Comparison of ENCODE assay signal across 14 mouse cellular contexts in genomic region chr2:160953131-160953873, GRCm38 (mm10). TPM values are rescaled to one million over a fixed set of nuclear protein-coding genes. Genes with fewer than 3 reads are reported as not detected.
DNase-seq lines count a peak whose midpoint lies in the region; ATAC-seq lines count a peak whose summit lies in the region.
"Had no signal": no experiment of that assay in that cellular context is flagged by ENCODE, and none has a peak within 500 bp of the region (broad histone marks: within the 10 kb centered on the region; RNA-seq: fewer than 3 reads in every experiment).

No protein-coding gene starts in this region.

- peaks cover 26% of the 10 kb centered on the region for H3K4me1 ChIP-seq in heart, embryonic 15.5 days (replicated peaks)
- H3K4me1 ChIP-seq in midbrain, embryonic 14.5 days (ENCODE audit: control insufficient read depth, insufficient read depth, low read length): no peaks in the 10 kb centered on the region
- no peaks in the 10 kb centered on the region for H3K4me1 ChIP-seq in midbrain, embryonic 11.5 days (ENCODE audit: control insufficient read depth, insufficient read depth, low read length)
- H3K4me1 ChIP-seq in embryonic facial prominence, embryonic 14.5 days (ENCODE audit: control insufficient read depth, insufficient read depth, low read length): no peaks in the 10 kb centered on the region
- no peaks in the 10 kb centered on the region for H3K4me1 ChIP-seq in neural tube, embryonic 14.5 days (ENCODE audit: control insufficient read depth, insufficient read depth, low read length)
- H3K4me1 ChIP-seq: kidney, embryonic 15.5 days; liver, embryonic 13.5 days had no signal

- no peak for DNase-seq in heart, postnatal 25 days (ENCODE audit: low spot score)
- DNase-seq in midbrain, embryonic 14.5 days: no peak
- DNase-seq in midbrain, embryonic 11.5 days (ENCODE audit: low spot score, missing footprints): no peak
- peak; percentile 34 for DNase-seq in embryonic facial prominence, embryonic 14.5 days (ENCODE audit: low spot score)
- no peak for DNase-seq in ovary, adult 18-20 months (ENCODE audit: low spot score)
- DNase-seq in right cerebral cortex, adult 2 months (ENCODE audit: low spot score in 2 of 2): no peak
- DNase-seq: cerebellum, adult 9-10 months; liver, embryonic 13.5 days; lung, postnatal 10 days had no signal

- ATAC-seq in heart, embryonic 15.5 days (replicated peaks; ENCODE audit: insufficient number of reproducible peaks, insufficient read depth, low FRiP score, low read depth): peak; percentile 51; the same call in 1 of the 2 replicates
- ATAC-seq in midbrain, embryonic 14.5 days (ENCODE audit: low FRiP score, low TSS enrichment): no peak
- ATAC-seq in midbrain, embryonic 11.5 days (ENCODE audit: low FRiP score): no peak
- ATAC-seq in embryonic facial prominence, embryonic 14.5 days (ENCODE audit: low read depth): peak; percentile 69
- peak; percentile 41; the same call in 1 of the 2 replicates for ATAC-seq in neural tube, embryonic 14.5 days (ENCODE audit: low read depth)
- ATAC-seq: activated CD4-positive, CD25-positive, alpha-beta regulatory T cell, adult 4 months had no signal

- WGBS in heart, embryonic 15.5 days: 66% methylated on average over 7 of the region's 7 CpGs
- 84% methylated on average over 7 of the region's 7 CpGs for WGBS in midbrain, embryonic 14.5 days
- 94% methylated on average over 7 of the region's 7 CpGs for WGBS in midbrain, embryonic 11.5 days
- WGBS in embryonic facial prominence, embryonic 14.5 days: 76% methylated on average over 7 of the region's 7 CpGs
- WGBS in neural tube, embryonic 14.5 days: 78% methylated on average over 7 of the region's 7 CpGs

- no peaks in the 10 kb centered on the region for H3K27me3 ChIP-seq in heart, embryonic 15.5 days
- H3K27me3 ChIP-seq in midbrain, embryonic 14.5 days (ENCODE audit: control insufficient read depth, insufficient read depth, low read length): no peaks in the 10 kb centered on the region
- H3K27me3 ChIP-seq in midbrain, embryonic 11.5 days (ENCODE audit: control insufficient read depth, insufficient read depth, low read length): no peaks in the 10 kb centered on the region
- H3K27me3 ChIP-seq in embryonic facial prominence, embryonic 14.5 days (replicated peaks; ENCODE audit: control insufficient read depth, insufficient read depth, low read length): no peaks in the 10 kb centered on the region
- H3K27me3 ChIP-seq in neural tube, embryonic 14.5 days (ENCODE audit: control insufficient read depth, insufficient read depth, low read length): no peaks in the 10 kb centered on the region
- H3K27me3 ChIP-seq: kidney, embryonic 15.5 days; liver, embryonic 13.5 days had no signal

- H3K4me2 ChIP-seq in heart, embryonic 15.5 days: no peak overlapping the region
- H3K4me2 ChIP-seq in midbrain, embryonic 14.5 days (ENCODE audit: low read length): no peak overlapping the region
- H3K4me2 ChIP-seq in midbrain, embryonic 11.5 days: no peak overlapping the region
- H3K4me2 ChIP-seq in embryonic facial prominence, embryonic 14.5 days (ENCODE audit: low read depth, low read length): no peak overlapping the region
- no peak overlapping the region for H3K4me2 ChIP-seq in neural tube, embryonic 14.5 days (ENCODE audit: low read depth, low read length)
- H3K4me2 ChIP-seq: kidney, embryonic 15.5 days; liver, embryonic 13.5 days had no signal

- H3K9ac ChIP-seq in heart, embryonic 15.5 days: no peak overlapping the region
- no peak overlapping the region for H3K9ac ChIP-seq in midbrain, embryonic 14.5 days (replicated peaks; ENCODE audit: low read length)
- H3K9ac ChIP-seq in midbrain, embryonic 11.5 days (ENCODE audit: low read length): no peak overlapping the region
- no peak overlapping the region for H3K9ac ChIP-seq in embryonic facial prominence, embryonic 14.5 days (ENCODE audit: low read depth, low read length)
- no peak overlapping the region for H3K9ac ChIP-seq in neural tube, embryonic 14.5 days (replicated peaks; ENCODE audit: low read depth, low read length)
- H3K9ac ChIP-seq: kidney, embryonic 15.5 days; liver, embryonic 13.5 days had no signal

- H3K4me3 ChIP-seq in heart, embryonic 15.5 days: no peak overlapping the region
- H3K4me3 ChIP-seq in midbrain, embryonic 14.5 days (replicated peaks; ENCODE audit: low read depth, low read length): no peak overlapping the region
- H3K4me3 ChIP-seq in midbrain, embryonic 11.5 days (ENCODE audit: low read depth, low read length): no peak overlapping the region
- no peak overlapping the region for H3K4me3 ChIP-seq in embryonic facial prominence, embryonic 14.5 days (ENCODE audit: low read depth, low read length)
- H3K4me3 ChIP-seq in neural tube, embryonic 14.5 days (ENCODE audit: low read depth, low read length): no peak overlapping the region
- H3K4me3 ChIP-seq: kidney, embryonic 15.5 days; liver, embryonic 13.5 days had no signal

- H3K27ac ChIP-seq in heart, embryonic 15.5 days: peak overlapping the region; percentile 35; the same call in 1 of the 2 replicates
- peak overlapping the region; percentile 20; the same call in 1 of the 2 replicates for H3K27ac ChIP-seq in midbrain, embryonic 14.5 days (replicated peaks; ENCODE audit: low read depth, low read length)
- no peak overlapping the region for H3K27ac ChIP-seq in midbrain, embryonic 11.5 days (ENCODE audit: low read depth, low read length)
- no peak overlapping the region for H3K27ac ChIP-seq in embryonic facial prominence, embryonic 14.5 days (replicated peaks; ENCODE audit: low read depth, low read length)
- H3K27ac ChIP-seq in neural tube, embryonic 14.5 days (ENCODE audit: low read depth, low read length): no peak overlapping the region
- H3K27ac ChIP-seq: kidney, embryonic 15.5 days; liver, embryonic 13.5 days had no signal

- peaks cover 58% of the 10 kb centered on the region for H3K36me3 ChIP-seq in heart, embryonic 15.5 days
- peaks cover 85% of the 10 kb centered on the region for H3K36me3 ChIP-seq in midbrain, embryonic 14.5 days (ENCODE audit: control insufficient read depth, insufficient read depth, low read length)
- H3K36me3 ChIP-seq in midbrain, embryonic 11.5 days (ENCODE audit: control insufficient read depth, insufficient read depth, low read length): peaks cover 34% of the 10 kb centered on the region
- H3K36me3 ChIP-seq in embryonic facial prominence, embryonic 14.5 days (ENCODE audit: control insufficient read depth, insufficient read depth, low read length): peaks cover 89% of the 10 kb centered on the region
- H3K36me3 ChIP-seq in neural tube, embryonic 14.5 days (ENCODE audit: control insufficient read depth, insufficient read depth, low read length): peaks cover 58% of the 10 kb centered on the region

- intact Hi-C loops in heart, postnatal 25 days (cut with DNase I): no loop called here

- H3K9me3 ChIP-seq in heart, embryonic 15.5 days (replicated peaks): no peaks in the 10 kb centered on the region
- no peaks in the 10 kb centered on the region for H3K9me3 ChIP-seq in midbrain, embryonic 14.5 days (ENCODE audit: control insufficient read depth, low read length)
- H3K9me3 ChIP-seq in midbrain, embryonic 11.5 days (ENCODE audit: control insufficient read depth, low read length): no peaks in the 10 kb centered on the region
- no peaks in the 10 kb centered on the region for H3K9me3 ChIP-seq in embryonic facial prominence, embryonic 14.5 days (ENCODE audit: control insufficient read depth, low read length)
- no peaks in the 10 kb centered on the region for H3K9me3 ChIP-seq in neural tube, embryonic 14.5 days (ENCODE audit: control insufficient read depth, low read length)
- H3K9me3 ChIP-seq: kidney, embryonic 15.5 days; liver, embryonic 13.5 days had no signal

RNA-seq across cellular contexts. Expression of gene Emilin3, which starts 41.2 kb away (rescaled TPM):
- 1.7 and 5.4 TPM in 2 replicates for polyA plus RNA-seq in heart, embryonic 15.5 days (2015; fragmentation: Nextera tagmentation; extraction: Ambion mirVana)
- total RNA-seq in heart, postnatal 25 days (2021): 1 to 10 TPM; 2.8 to 4.4 TPM
- 0.30 and 0.45 TPM in 2 replicates for polyA plus RNA-seq in midbrain, embryonic 14.5 days (2014; fragmentation: Nextera tagmentation; extraction: Ambion mirVana)
- 2.6 and 2.9 TPM in 2 replicates for polyA plus RNA-seq in midbrain, embryonic 11.5 days (2014; fragmentation: Nextera tagmentation; extraction: Ambion mirVana)
- 21.6 and 26.0 TPM in 2 replicates for polyA plus RNA-seq in embryonic facial prominence, embryonic 14.5 days (2014; fragmentation: Nextera tagmentation; extraction: Ambion mirVana)
- 0.11 and 0.45 TPM in 2 replicates for polyA plus RNA-seq in neural tube, embryonic 14.5 days (2014; fragmentation: Nextera tagmentation; extraction: Ambion mirVana)
- total RNA-seq: MEL had no signal
- polyA plus RNA-seq: activated CD4-positive, CD25-positive, alpha-beta regulatory T cell, adult 4 months had no signal

Comparison
In these comparisons a context has a peak if more than half of its experiments do, and no peak if none do; other contexts are left out.
1. H3K27ac ChIP-seq: peak in heart, embryonic 15.5 days (single experiment) and midbrain, embryonic 14.5 days (single experiment); none in midbrain, embryonic 11.5 days (single experiment), embryonic facial prominence, embryonic 14.5 days (single experiment) and neural tube, embryonic 14.5 days (single experiment).
2. ATAC-seq: peak in heart, embryonic 15.5 days (single experiment), embryonic facial prominence, embryonic 14.5 days (single experiment) and neural tube, embryonic 14.5 days (single experiment); none in midbrain, embryonic 14.5 days (single experiment) and midbrain, embryonic 11.5 days (single experiment).